Comparison of ENCODE assay signal across 17 mouse cellular contexts in genomic region chr12:71000344-71000743, GRCm38 (mm10). TPM values are rescaled to one million over a fixed set of nuclear protein-coding genes. Genes with fewer than 3 reads are reported as not detected.
DNase-seq lines count a peak whose midpoint lies in the region; ATAC-seq and TF ChIP-seq lines count a peak whose summit lies in the region.
"Had no signal": no experiment of that assay in that cellular context is flagged by ENCODE, and none has a peak within 500 bp of the region (broad histone marks: within the 10 kb centered on the region; RNA-seq: fewer than 3 reads in every experiment).

No protein-coding gene starts in this region.

- no peak overlapping the region for H3K4me2 ChIP-seq in heart, embryonic 12.5 days
- H3K4me2 ChIP-seq in liver, embryonic 12.5 days = no peak overlapping the region
- no peak overlapping the region for H3K4me2 ChIP-seq in liver, embryonic 11.5 days
- H3K4me2 ChIP-seq: embryonic facial prominence, embryonic 15.5 days; forebrain, embryonic 15.5 days; hindbrain, embryonic 15.5 days; midbrain, embryonic 12.5 days had no signal

- peaks cover 19% of the 10 kb centered on the region for H3K36me3 ChIP-seq in heart, adult 2 months (ENCODE audit: control insufficient read depth, insufficient read depth, low read length)
- peaks cover 46% of the 10 kb centered on the region for H3K36me3 ChIP-seq in heart, embryonic 12.5 days
- H3K36me3 ChIP-seq in liver, embryonic 12.5 days = peaks cover 60% of the 10 kb centered on the region
- peaks cover 16% of the 10 kb centered on the region; the same call in 1 of the 2 replicates for H3K36me3 ChIP-seq in liver, embryonic 11.5 days (ENCODE audit: control insufficient read depth, insufficient read depth, low read length)
- H3K36me3 ChIP-seq in small intestine, adult 2 months (ENCODE audit: control insufficient read depth, insufficient read depth, low read length) = peaks cover 26% of the 10 kb centered on the region

- no peak for ATAC-seq in heart, embryonic 12.5 days (ENCODE audit: insufficient number of reproducible peaks, low FRiP score)
- no peak for ATAC-seq in liver, embryonic 12.5 days
- ATAC-seq in liver, embryonic 11.5 days (replicated peaks; ENCODE audit: low FRiP score) = no peak
- ATAC-seq: forebrain, embryonic 15.5 days had no signal

- 78% methylated on average over 1 of the region's 1 CpGs for WGBS in heart, adult 2 months
- 86% methylated on average over 1 of the region's 1 CpGs for WGBS in heart, embryonic 12.5 days
- WGBS in liver, embryonic 12.5 days (ENCODE audit: insufficient replicate concordance) = 88% methylated on average over 1 of the region's 1 CpGs
- 74% methylated on average over 1 of the region's 1 CpGs for WGBS in liver, embryonic 11.5 days
- WGBS in small intestine, adult 2 months = 72% methylated on average over 1 of the region's 1 CpGs

- no peaks in the 10 kb centered on the region for H3K9me3 ChIP-seq in heart, embryonic 12.5 days (replicated peaks)
- no peaks in the 10 kb centered on the region for H3K9me3 ChIP-seq in liver, embryonic 12.5 days (replicated peaks)
- no peaks in the 10 kb centered on the region for H3K9me3 ChIP-seq in liver, embryonic 11.5 days (ENCODE audit: control insufficient read depth, low read length)
- H3K9me3 ChIP-seq: embryonic facial prominence, embryonic 15.5 days; forebrain, embryonic 15.5 days; hindbrain, embryonic 15.5 days; midbrain, embryonic 12.5 days had no signal

- no peak for TF ChIP-seq CTCF in heart, adult 2 months (IDR thresholded peaks at IDR 0.05)
- TF ChIP-seq CTCF in small intestine, adult 2 months (IDR thresholded peaks at IDR 0.05; ENCODE audit: extremely low read depth, insufficient read length, insufficient replicate concordance, low read depth, low read length) = no peak

- no peaks in the 10 kb centered on the region for H3K79me2 ChIP-seq in heart, adult 2 months (replicated peaks; ENCODE audit: control insufficient read depth, insufficient read depth, low read length)

- no peak overlapping the region for H3K4me3 ChIP-seq in heart, adult 2 months
- H3K4me3 ChIP-seq in heart, embryonic 12.5 days = no peak overlapping the region
- H3K4me3 ChIP-seq in liver, embryonic 12.5 days = no peak overlapping the region
- no peak overlapping the region for H3K4me3 ChIP-seq in liver, embryonic 11.5 days (ENCODE audit: low read depth, low read length)
- no peak overlapping the region for H3K4me3 ChIP-seq in brown adipose tissue, adult 24 weeks (ENCODE audit: insufficient read depth, low read depth, low read length)
- H3K4me3 ChIP-seq in small intestine, adult 2 months (ENCODE audit: low read depth, low read length) = no peak overlapping the region
- H3K4me3 ChIP-seq: embryonic facial prominence, embryonic 15.5 days; forebrain, embryonic 15.5 days; hindbrain, embryonic 15.5 days; midbrain, embryonic 12.5 days had no signal

- peaks cover 5% of the 10 kb centered on the region for H3K4me1 ChIP-seq in heart, adult 2 months (ENCODE audit: control insufficient read depth, insufficient read depth, low read length)
- H3K4me1 ChIP-seq in heart, embryonic 12.5 days (replicated peaks) = peaks cover 13% of the 10 kb centered on the region
- H3K4me1 ChIP-seq in liver, embryonic 12.5 days = peaks cover 12% of the 10 kb centered on the region
- H3K4me1 ChIP-seq in liver, embryonic 11.5 days (replicated peaks; ENCODE audit: control insufficient read depth, insufficient read depth, low read length) = peaks cover 8% of the 10 kb centered on the region; the same call in 1 of the 2 replicates
- H3K4me1 ChIP-seq in brown adipose tissue, adult 24 weeks (ENCODE audit: control insufficient read depth, insufficient read depth, insufficient read length, low read length) = peaks cover 4% of the 10 kb centered on the region; the same call in 1 of the 2 replicates
- peaks cover 13% of the 10 kb centered on the region for H3K4me1 ChIP-seq in small intestine, adult 2 months (ENCODE audit: control insufficient read depth, insufficient read depth, insufficient read length, low read length)
- H3K4me1 ChIP-seq: forebrain, embryonic 15.5 days; midbrain, embryonic 12.5 days had no signal

- DNase-seq in heart, adult 2 months = no peak
- DNase-seq in liver, embryonic 11.5 days (ENCODE audit: low spot score) = no peak
- DNase-seq in cerebellum, postnatal 14 days = no peak
- no peak for DNase-seq in frontal cortex, postnatal 14 days (ENCODE audit: low spot score in 2 of 2)
- DNase-seq: adrenal gland, postnatal 10 days; cerebellum, postnatal 25 days; gastrocnemius, postnatal 25 days; layer of hippocampus, adult 9-11 months; left cerebral cortex, postnatal 4 days had no signal

- H3K9ac ChIP-seq in heart, adult 2 months (ENCODE audit: low read depth, low read length) = no peak overlapping the region
- no peak overlapping the region for H3K9ac ChIP-seq in heart, embryonic 12.5 days
- H3K9ac ChIP-seq in liver, embryonic 12.5 days = no peak overlapping the region
- no peak overlapping the region for H3K9ac ChIP-seq in liver, embryonic 11.5 days (ENCODE audit: low read depth, low read length)
- H3K9ac ChIP-seq: embryonic facial prominence, embryonic 15.5 days; forebrain, embryonic 15.5 days; hindbrain, embryonic 15.5 days; midbrain, embryonic 12.5 days had no signal

- no peak for TF ChIP-seq EP300 in heart, adult 2 months (IDR thresholded peaks at IDR 0.05; ENCODE audit: insufficient read depth, low read depth, low read length)

- no peak for TF ChIP-seq POLR2A in heart, adult 2 months (IDR thresholded peaks at IDR 0.05; ENCODE audit: insufficient read depth, low read depth, low read length)
- TF ChIP-seq POLR2A in small intestine, adult 2 months (IDR thresholded peaks at IDR 0.05; ENCODE audit: low read depth, low read length) = no peak

- H3K27ac ChIP-seq in heart, adult 2 months = peak overlapping the region; percentile 27; the same call in 1 of the 2 replicates
- H3K27ac ChIP-seq in heart, embryonic 12.5 days (ENCODE audit: poor library complexity, severe bottlenecking) = no peak overlapping the region; the same call in 1 of the 2 replicates
- peak overlapping the region; percentile 6 for H3K27ac ChIP-seq in liver, embryonic 12.5 days
- no peak overlapping the region for H3K27ac ChIP-seq in liver, embryonic 11.5 days (ENCODE audit: low read depth, low read length)
- peak overlapping the region; percentile 82 for H3K27ac ChIP-seq in brown adipose tissue, adult 24 weeks (replicated peaks; ENCODE audit: low read depth, low read length)
- H3K27ac ChIP-seq in small intestine, adult 2 months (ENCODE audit: insufficient read depth, low read depth, low read length) = peak overlapping the region; percentile 73
- H3K27ac ChIP-seq: embryonic facial prominence, embryonic 15.5 days; forebrain, embryonic 15.5 days; hindbrain, embryonic 15.5 days; midbrain, embryonic 12.5 days had no signal

- intact Hi-C loops in heart, adult 2 months (cut with DNase I) = no loop called here

- no peaks in the 10 kb centered on the region for H3K27me3 ChIP-seq in heart, adult 2 months (ENCODE audit: control insufficient read depth, insufficient read depth, low read length)
- no peaks in the 10 kb centered on the region for H3K27me3 ChIP-seq in heart, embryonic 12.5 days (replicated peaks)
- no peaks in the 10 kb centered on the region for H3K27me3 ChIP-seq in liver, embryonic 12.5 days (replicated peaks)
- no peaks in the 10 kb centered on the region for H3K27me3 ChIP-seq in liver, embryonic 11.5 days (replicated peaks; ENCODE audit: control insufficient read depth, insufficient read depth, low read length)
- H3K27me3 ChIP-seq in small intestine, adult 2 months (ENCODE audit: control insufficient read depth, insufficient read depth, low read length) = no peaks in the 10 kb centered on the region
- H3K27me3 ChIP-seq: embryonic facial prominence, embryonic 15.5 days; forebrain, embryonic 15.5 days; hindbrain, embryonic 15.5 days; midbrain, embryonic 12.5 days had no signal

RNA-seq across cellular contexts. Expression of gene Arid4a, which starts 15.4 kb away (rescaled TPM):
- 10 to 100 TPM; 14.1 to 15.3 TPM for total RNA-seq in heart, adult 2 months (2021)
- polyA plus RNA-seq in heart, adult 2 months (2012; rRNA removed) = 2.5 and 4.0 TPM in 2 replicates
- 24.0 and 25.3 TPM in 2 replicates for polyA plus RNA-seq in heart, embryonic 12.5 days (2016; fragmentation: Nextera tagmentation; extraction: Ambion mirVana)
- polyA plus RNA-seq in liver, embryonic 12.5 days (2016; fragmentation: Nextera tagmentation; extraction: Ambion mirVana) = 23.4 and 24.1 TPM in 2 replicates
- polyA plus RNA-seq in liver, embryonic 11.5 days (2014; fragmentation: Nextera tagmentation; extraction: Ambion mirVana) = 31.6 and 32.5 TPM in 2 replicates
- 6.8 and 12.1 TPM in 2 replicates for polyA plus RNA-seq in brown adipose tissue, adult 24 weeks (2012; ENCODE audit: insufficient read depth, insufficient read length, missing spikeins)
- 2.3 and 2.4 TPM in 2 replicates for polyA plus RNA-seq in small intestine, adult 2 months (2012; rRNA removed)

RNA-seq across cellular contexts. Expression of gene Psma3, which starts 25.9 kb away (rescaled TPM):
- 100 to 1,000 TPM; 174 to 186 TPM for total RNA-seq in heart, adult 2 months (2021)
- polyA plus RNA-seq in heart, adult 2 months (2012; rRNA removed) = 27.6 and 54.1 TPM in 2 replicates
- polyA plus RNA-seq in heart, embryonic 12.5 days (2016; fragmentation: Nextera tagmentation; extraction: Ambion mirVana) = 421 and 431 TPM in 2 replicates
- 468 and 481 TPM in 2 replicates for polyA plus RNA-seq in liver, embryonic 12.5 days (2016; fragmentation: Nextera tagmentation; extraction: Ambion mirVana)
- polyA plus RNA-seq in liver, embryonic 11.5 days (2014; fragmentation: Nextera tagmentation; extraction: Ambion mirVana) = 602 and 638 TPM in 2 replicates
- 441 and 473 TPM in 2 replicates for polyA plus RNA-seq in brown adipose tissue, adult 24 weeks (2012; ENCODE audit: insufficient read depth, insufficient read length, missing spikeins)
- polyA plus RNA-seq in small intestine, adult 2 months (2012; rRNA removed) = 4.4 and 7.1 TPM in 2 replicates

Comparison
In these comparisons a context has a peak if more than half of its experiments do, and no peak if none do; other contexts are left out.
1. H3K27ac ChIP-seq: peak in heart, adult 2 months (single experiment), liver, embryonic 12.5 days (single experiment), brown adipose tissue, adult 24 weeks (single experiment) and small intestine, adult 2 months (single experiment); none in heart, embryonic 12.5 days (single experiment) and liver, embryonic 11.5 days (single experiment).